Mouse (Mus musculus): ENCODE measurements around the gene Tssk2. TPM values are rescaled to one million over a fixed set of nuclear protein-coding genes. Genes with fewer than 3 reads are reported as not detected.

Tssk2 gene
- total RNA-seq, 2 experiments from 2014 or later: not detected

GRCm38 (mm10) chr16:17938821-17939220 lies 40.4 kb downstream of the Tssk2 start:
- DNase-seq: peak; percentile 63 to 68
- intact Hi-C loops (cut with DNase I): loop anchor here (2.0 kb wide), 1 partner anchor 28 kb away; the partner anchor contains the start of gene Ess2

DNA sequence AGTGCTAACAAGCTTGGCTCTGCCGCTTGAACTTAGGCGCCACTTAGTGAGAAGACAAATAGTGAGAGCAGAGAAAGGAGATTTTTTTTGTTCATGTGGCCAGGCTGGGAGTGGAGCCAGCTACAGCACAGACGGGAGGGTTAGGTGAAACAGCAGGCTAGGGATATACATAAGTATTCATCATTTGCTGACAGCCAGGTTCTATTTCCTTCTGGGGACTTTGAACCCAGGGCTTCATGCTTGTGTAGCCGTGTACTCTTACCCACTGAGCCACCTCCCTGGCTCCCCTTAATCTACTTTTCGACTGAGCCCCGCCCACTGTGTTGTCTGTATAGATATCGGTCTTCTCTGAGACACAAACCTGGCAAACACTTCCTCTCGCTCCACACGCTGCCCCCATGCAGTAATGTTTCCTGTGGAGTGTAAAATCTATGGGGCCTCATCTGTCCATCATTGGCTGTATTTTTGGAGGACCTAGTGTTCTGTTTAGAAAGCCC lies 40.9 kb downstream of the Tssk2 start:
- intact Hi-C loops (cut with DNase I): loop anchor here (2.0 kb wide), 1 partner anchor 29 kb away; the partner anchor contains the start of gene Ess2

GRCm38 (mm10) chr16:17943466-17943865 lies 45.0 kb downstream of the Tssk2 start:
- intact Hi-C loops (cut with DNase I): no loop called here
- no peak for DNase-seq

More for the DNA sequence above, 40.9 kb downstream of the Tssk2 start:
- no peak for DNase-seq

DNA sequence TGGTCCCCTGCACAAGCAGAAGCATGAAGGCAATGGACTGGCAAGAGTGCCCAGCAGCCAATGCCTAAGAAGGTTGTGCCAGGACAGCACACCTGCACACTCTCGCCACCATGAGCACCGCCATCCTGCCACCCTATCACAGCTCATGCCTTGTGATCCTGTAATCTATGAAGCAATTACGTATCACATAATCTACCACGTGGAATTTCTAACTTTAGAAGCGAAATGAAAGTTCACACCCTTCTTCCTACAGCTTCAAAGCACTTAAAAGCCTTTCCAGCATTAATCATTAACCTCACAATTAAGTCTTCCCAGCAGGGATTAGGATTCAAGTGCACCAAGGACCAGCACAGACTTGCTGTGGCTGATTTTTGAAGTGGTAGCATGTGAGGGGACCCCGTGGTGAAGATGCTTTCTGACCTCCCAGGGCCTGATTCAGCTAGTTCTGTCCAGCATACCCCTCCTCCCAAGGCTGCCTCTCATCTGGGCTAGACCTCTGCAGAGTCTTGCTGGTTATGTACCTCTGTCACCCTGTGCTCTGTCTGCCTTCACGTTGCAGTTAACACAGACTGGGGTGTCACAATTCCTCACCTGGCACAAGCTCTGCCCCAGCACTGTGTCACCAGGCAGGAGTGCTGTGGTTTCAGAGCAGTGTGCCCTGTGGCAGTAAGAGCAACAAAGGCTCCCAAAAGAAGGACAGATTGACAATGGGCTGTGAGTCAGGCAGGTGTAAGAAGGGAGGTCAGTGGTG lies 46.8 kb downstream of the Tssk2 start:
- intact Hi-C loops (cut with DNase I): no loop called here

DNA sequence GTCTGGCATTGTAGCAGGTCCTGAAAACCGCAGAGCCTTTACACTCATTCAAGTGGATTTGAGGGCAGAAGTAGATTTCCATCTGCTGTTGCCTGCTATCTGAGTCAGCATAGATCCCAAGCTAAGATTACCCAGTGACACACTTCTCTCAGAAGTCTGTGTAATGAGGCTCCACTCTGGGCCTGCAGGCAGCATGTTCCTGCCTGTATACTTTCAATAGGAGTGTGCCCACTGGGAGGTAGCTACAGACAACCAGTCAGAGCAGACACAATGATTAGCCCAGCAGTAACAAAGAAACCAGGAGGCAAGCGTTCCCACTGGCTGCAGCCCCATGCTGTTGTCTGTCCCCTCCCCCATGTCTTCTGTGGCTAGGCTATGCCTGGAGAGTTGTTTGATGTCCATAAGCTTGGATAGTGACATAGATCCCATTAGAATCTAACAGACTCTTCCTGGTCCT lies 51.0 kb downstream of the Tssk2 start:
- no peak for DNase-seq
- intact Hi-C loops (cut with DNase I): no loop called here

More for the DNA sequence above, 46.8 kb downstream of the Tssk2 start:
- no peak for DNase-seq

Other genes starting within 250 kb of the Tssk2 start
- 10 to 100 TPM; 34.7 to 39.1 TPM for gene Med15, start 165.7 kb upstream of the Tssk2 start, total RNA-seq (2021)
- 10 to 100 TPM; 26.9 to 27.6 TPM for gene Klhl22, start 139.0 kb upstream of the Tssk2 start, total RNA-seq (2021)
- gene Scarf2, start 101.4 kb upstream of the Tssk2 start, total RNA-seq (2021): 10 to 100 TPM; 15.1 to 16.0 TPM
- under 1 TPM in 1 of 2 experiments, not detected in 1; 0.22 TPM for gene B830017H08Rik, start 65.5 kb upstream of the Tssk2 start, total RNA-seq (2021)
- gene Car15, start 60.3 kb upstream of the Tssk2 start, total RNA-seq (2021): 1 to 10 TPM; 1.4 TPM
- under 1 TPM; 0.17 to 0.19 TPM for gene Gm20518, start 7.0 kb upstream of the Tssk2 start, total RNA-seq (2021)
- under 1 TPM in 1 of 2 experiments, not detected in 1; 0.07 TPM for gene Tssk1, start 4.4 kb upstream of the Tssk2 start, total RNA-seq (2021)
- 10 to 100 TPM; 50.8 to 52.7 TPM for gene Dgcr2, start 75 bp upstream of the Tssk2 start, total RNA-seq (2021)
- 10 to 100 TPM; 16.3 to 16.5 TPM for gene Ess2, start 12.7 kb downstream of the Tssk2 start, total RNA-seq (2021)
- gene Gsc2, start 16.4 kb downstream of the Tssk2 start, total RNA-seq (2021): not detected
- 10 to 100 TPM; 12.7 to 13.5 TPM for gene Slc25a1, start 29.6 kb downstream of the Tssk2 start, total RNA-seq (2021)
- gene Vpreb2, start 81.8 kb downstream of the Tssk2 start, total RNA-seq (2021): not detected
- 10 to 100 TPM; 42.8 to 47.4 TPM for gene Dgcr6, start 154.2 kb downstream of the Tssk2 start, total RNA-seq (2021)
- gene Prodh, start 191.6 kb downstream of the Tssk2 start, total RNA-seq (2021): 10 to 100 TPM in 1 of 2 experiments, 1 to 10 TPM in 1; 6.4 to 11.4 TPM
- gene Rtn4r, start 229.0 kb downstream of the Tssk2 start, total RNA-seq (2021): 1 to 10 TPM; 7.7 to 7.9 TPM